Mouse (Mus musculus) E14TG2a.4 (cell line): ENCODE measurements around the gene Sema6c.

Source experiments
- CTCF ChIP-seq: conservative IDR thresholded peaks from 2 replicates; pipeline ENCODE4 v1.5.1; 2014; ENCODE audit warnings: low read length
- POU5F1 ChIP-seq: IDR thresholded peaks from 2 replicates; pipeline ENCODE4 v1.6.1; 2014; ENCODE audit warnings: low read length, borderline replicate concordance

GRCm38 (mm10) chr3:95186100-95186499 lies 25.8 kb downstream of the Sema6c start:
- TF ChIP-seq CTCF (no peak), POU5F1 (no peak)
